Mouse (Mus musculus): Measurements from ENCODE around the gene Mat1a.

DNA sequence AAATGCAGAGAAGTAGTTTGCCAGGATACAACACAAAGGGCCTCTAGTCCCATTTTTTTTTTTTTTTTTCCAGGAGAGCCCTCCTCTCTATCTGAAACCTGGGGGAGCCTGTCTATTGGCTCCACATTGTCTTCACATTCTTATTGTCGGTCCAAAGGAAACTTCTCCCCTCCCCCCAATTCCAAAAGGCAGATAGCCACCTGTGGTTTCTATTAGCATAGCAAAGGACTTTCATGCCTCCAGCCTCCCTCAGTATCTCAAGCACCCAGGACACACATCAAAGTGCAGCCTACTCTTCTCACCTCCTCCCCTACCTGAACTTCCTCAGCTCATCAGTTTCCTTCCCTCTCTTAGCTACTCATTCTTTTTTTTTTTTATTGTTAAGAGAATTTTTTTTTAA, 38.4 kb upstream of the Mat1a start:
- TF ChIP-seq CTCF (IDR thresholded peaks at IDR 0.05; ENCODE audit: borderline replicate concordance, control insufficient read depth, extremely low read depth, insufficient read depth, low read length, poor library complexity) (no peak), POLR2A (IDR thresholded peaks at IDR 0.05; ENCODE audit: control insufficient read depth, extremely low read depth, insufficient read depth, low read length, poor library complexity) (no peak)
